Mouse (Mus musculus) intestine, embryonic 15.5 days (tissue): Measurements from ENCODE around the gene Hist2h4. TPM values are rescaled to one million over a fixed set of nuclear protein-coding genes. Genes with fewer than 3 reads are reported as not detected.
A peak's percentile ranks its signal among the peaks of the same experiment; 100 is the strongest.
"Not testable (repeated sequence)": the region's sequence is repeated elsewhere in the genome, so short reads cannot be mapped to it uniquely, and the experiment has no call there.

ENCODE experiments used
- ATAC-seq: fragments of 200-750 bp; cut with Nextera tagmentation; 2 replicates; pipeline ENCODE4 v1.8.0; 2017; ENCODE audit warnings: moderate TSS enrichment, moderate library complexity
- H3K27ac ChIP-seq: fragments of 300-500 bp; sonication (generic); 2 replicates; pipeline ENCODE4 v1.5.1; 2015; ENCODE audit warnings: mild to moderate bottlenecking, inconsistent platforms
- H3K27me3 ChIP-seq: fragments of 300-500 bp; sonication (generic); replicated peaks from 2 replicates; pipeline ENCODE4 v1.6.1; 2015; ENCODE audit warnings: inconsistent platforms
- H3K36me3 ChIP-seq: fragments of 300-500 bp; sonication (generic); 2 replicates; pipeline ENCODE4 v1.6.1; 2015; ENCODE audit warnings: inconsistent platforms
- H3K4me1 ChIP-seq: fragments of 300-500 bp; sonication (generic); replicated peaks from 2 replicates; pipeline ENCODE4 v1.6.1; 2015; ENCODE audit warnings: inconsistent platforms
- H3K4me2 ChIP-seq: fragments of 300-500 bp; sonication (generic); replicated peaks from 2 replicates; pipeline ENCODE4 v1.6.1; 2015; ENCODE audit warnings: mild to moderate bottlenecking, inconsistent platforms
- H3K4me3 ChIP-seq: fragments of 300-500 bp; sonication (generic); replicated peaks from 2 replicates; pipeline ENCODE4 v1.5.1; 2015; ENCODE audit warnings: inconsistent platforms
- H3K9ac ChIP-seq: fragments of 300-500 bp; sonication (generic); 2 replicates; pipeline ENCODE4 v1.6.1; 2015; ENCODE audit warnings: inconsistent platforms
- H3K9me3 ChIP-seq: fragments of 300-500 bp; sonication (generic); 2 replicates; pipeline ENCODE4 v1.6.1; 2016; ENCODE audit warnings: inconsistent platforms
- WGBS: fragments of 180-500 bp; shearing (Covaris S2); methylation state at CpG from one replicate; pipeline ENCODE4 v1.1.7; 2015; 5-methylcytosine and 5-hydroxymethylcytosine counted together
- polyA plus RNA-seq: library from polyadenylated mRNA; unstranded; fragments of >200 nt; fragmentation: Nextera tagmentation; extraction: Ambion mirVana; gene quantifications from 2 replicates; pipeline ENCODE4 v1.2.1, GENCODE M21; 2015

Hist2h4 gene
- polyA plus RNA-seq, 1 experiment from 2014 or later = 10.7 TPM

GRCm38 (mm10) chr3:96250890-96251289 is 12.2 kb downstream of the Hist2h4 start:
- Histone ChIP-seq H3K27me3 (no peaks in the 10 kb centered on the region), H3K4me3 (no peak overlapping the region), H3K27ac (no peak overlapping the region), H3K4me1 (peaks cover 9% of the 10 kb centered on the region; the same call in 1 of the 2 replicates), H3K36me3 (no peaks in the 10 kb centered on the region), H3K9me3 (no peaks in the 10 kb centered on the region), H3K9ac (no peak overlapping the region), H3K4me2 (no peak overlapping the region)
- 61% methylated on average over 3 of the region's 3 CpGs for WGBS
- ATAC-seq = no peak

GRCm38 (mm10) chr3:96249034-96249345 is 14.1 kb downstream of the Hist2h4 start:
- H3K27me3 ChIP-seq = no peaks in the 10 kb centered on the region
- H3K9ac ChIP-seq = no peak overlapping the region
- H3K9me3 ChIP-seq = no peaks in the 10 kb centered on the region
- H3K4me2 ChIP-seq = peak overlapping the region; percentile 56
- WGBS = 43% methylated on average over 4 of the region's 4 CpGs
- no peaks in the 10 kb centered on the region for H3K36me3 ChIP-seq
- H3K4me3 ChIP-seq = peak overlapping the region; percentile 0; the same call in 1 of the 2 replicates
- ATAC-seq = no peak
- H3K4me1 ChIP-seq = peaks cover 13% of the 10 kb centered on the region
- no peak overlapping the region for H3K27ac ChIP-seq

GRCm38 (mm10) chr3:96248141-96249033 is 14.7 kb downstream of the Hist2h4 start:
- peak overlapping the region; percentile 56 for H3K4me2 ChIP-seq
- 25% methylated on average over 6 of the region's 6 CpGs for whole genome bisulfite sequencing
- no peaks in the 10 kb centered on the region for H3K36me3 ChIP-seq
- peak overlapping the region; percentile 45; the same call in 1 of the 2 replicates for H3K9ac ChIP-seq
- no peak for ATAC-seq
- H3K4me3 ChIP-seq = peak overlapping the region; percentile 43
- no peaks in the 10 kb centered on the region for H3K9me3 ChIP-seq
- H3K27ac ChIP-seq = no peak overlapping the region
- peaks cover 18% of the 10 kb centered on the region for H3K4me1 ChIP-seq
- no peaks in the 10 kb centered on the region for H3K27me3 ChIP-seq

GRCm38 (mm10) chr3:96247356-96248140 is 15.6 kb downstream of the Hist2h4 start:
- Histone ChIP-seq H3K27ac (peak overlapping the region; percentile 58; the same call in 1 of the 2 replicates), H3K36me3 (no peaks in the 10 kb centered on the region), H3K9ac (peak overlapping the region; percentile 45), H3K4me3 (peak overlapping the region; percentile 43), H3K4me2 (peak overlapping the region; percentile 56), H3K9me3 (no peaks in the 10 kb centered on the region), H3K27me3 (no peaks in the 10 kb centered on the region), H3K4me1 (peaks cover 18% of the 10 kb centered on the region)
- ATAC-seq = no peak
- 4% methylated on average over 11 of the region's 11 CpGs for WGBS

GRCm38 (mm10) chr3:96246427-96246856 is 16.7 kb downstream of the Hist2h4 start, which contains the start of gene Hist2h3c1:
Gene Hist2h3c1, plus strand, starts transcription at chr3:96246685.
- 0% methylated on average over 13 of the region's 47 CpGs for WGBS
- peak within 1 kb of the TSS; percentile 43 for H3K4me3 ChIP-seq
- H3K27ac ChIP-seq = peak within 1 kb of the TSS; percentile 60; the same call in 1 of the 2 replicates
- peak within 1 kb of the TSS; percentile 56 for H3K4me2 ChIP-seq
- not testable (repeated sequence) for H3K36me3 ChIP-seq, H3K9me3 ChIP-seq, H3K27me3 ChIP-seq
- H3K9ac ChIP-seq = peak within 1 kb of the TSS; percentile 45
- peaks cover 18% of the 10 kb centered on the region for H3K4me1 ChIP-seq
- ATAC-seq = peak; percentile 93

- not testable (repeated sequence) for H3K9ac ChIP-seq, H3K9me3 ChIP-seq, H3K27me3 ChIP-seq, H3K36me3 ChIP-seq, ATAC-seq
- Histone ChIP-seq H3K4me1 (peaks cover 18% of the 10 kb centered on the region), H3K4me3 (peak overlapping the region; percentile 28; the same call in 1 of the 2 replicates), H3K27ac (0 out of 2 replicates have a peak overlapping the region, but pooled peaks have one; percentile 60), H3K4me2 (0 out of 2 replicates have a peak overlapping the region, but pooled peaks have one; percentile 35)
- WGBS = 0% methylated on average over 10 of the region's 21 CpGs
Observed at GRCm38 (mm10) chr3:96246018-96246417, 17.1 kb downstream of the Hist2h4 start.

GRCm38 (mm10) chr3:96245003-96245886 is 17.9 kb downstream of the Hist2h4 start, which contains the start of gene Hist2h2aa1:
Gene Hist2h2aa1, plus strand, starts transcription at chr3:96245497.
- H3K27ac ChIP-seq = peak within 1 kb of the TSS; percentile 97
- H3K9me3 ChIP-seq, H3K36me3 ChIP-seq, H3K27me3 ChIP-seq: not testable (repeated sequence)
- peaks cover 13% of the 10 kb centered on the region for H3K4me1 ChIP-seq
- peak within 1 kb of the TSS; percentile 74 for H3K9ac ChIP-seq
- under 1% methylated on average over 39 of the region's 88 CpGs for WGBS
- peak within 1 kb of the TSS; percentile 65 for H3K4me2 ChIP-seq
- peak within 1 kb of the TSS; percentile 50 for H3K4me3 ChIP-seq
- ATAC-seq = peak; percentile 89

GRCm38 (mm10) chr3:96243921-96244572 is 19.1 kb downstream of the Hist2h4 start:
- ATAC-seq = no peak
- Histone ChIP-seq H3K9me3 (no peaks in the 10 kb centered on the region), H3K27ac (peak overlapping the region; percentile 97), H3K4me2 (peak overlapping the region; percentile 65), H3K4me1 (peaks cover 12% of the 10 kb centered on the region), H3K27me3 (no peaks in the 10 kb centered on the region), H3K36me3 (no peaks in the 10 kb centered on the region), H3K9ac (peak overlapping the region; percentile 74; the same call in 1 of the 2 replicates), H3K4me3 (no peak overlapping the region)
- WGBS = 66% methylated on average over 7 of the region's 7 CpGs

- H3K36me3 ChIP-seq = no peaks in the 10 kb centered on the region
- H3K4me1 ChIP-seq = peaks cover 20% of the 10 kb centered on the region
- WGBS = 73% methylated on average over 9 of the region's 9 CpGs
- no peak for ATAC-seq
- H3K9ac ChIP-seq = no peak overlapping the region
- H3K27me3 ChIP-seq = no peaks in the 10 kb centered on the region
- no peak overlapping the region for H3K4me3 ChIP-seq
- peak overlapping the region; percentile 67 for H3K27ac ChIP-seq
- H3K9me3 ChIP-seq = no peaks in the 10 kb centered on the region
- peak overlapping the region; percentile 46 for H3K4me2 ChIP-seq
Observed at GRCm38 (mm10) chr3:96240799-96241197, 22.3 kb downstream of the Hist2h4 start.

- Histone ChIP-seq H3K27ac (peak within 1 kb of the TSS; percentile 67), H3K4me2 (peak within 1 kb of the TSS; percentile 46), H3K4me1 (peaks cover 20% of the 10 kb centered on the region), H3K4me3 (peak within 1 kb of the TSS; percentile 31)
- WGBS = 3% methylated on average over 29 of the region's 85 CpGs
- not testable (repeated sequence) for H3K36me3 ChIP-seq, H3K9ac ChIP-seq, H3K9me3 ChIP-seq, H3K27me3 ChIP-seq
- ATAC-seq = peak; percentile 83
Observed at GRCm38 (mm10) chr3:96239949-96240798, 22.9 kb downstream of the Hist2h4 start, which contains the start of gene Hist2h2aa2. Gene Hist2h2aa2, minus strand, starts transcription at chr3:96240276.
